Mouse (Mus musculus) embryo, embryonic 10.5 days (tissue): ENCODE measurements around the gene Ankrd52.

Source experiments
- DNase-seq: peaks from one replicate; pipeline ENCODE4 v3.0.0-alpha.2; 2015; ENCODE audit warnings: low spot score

Ankrd52 gene

DNA sequence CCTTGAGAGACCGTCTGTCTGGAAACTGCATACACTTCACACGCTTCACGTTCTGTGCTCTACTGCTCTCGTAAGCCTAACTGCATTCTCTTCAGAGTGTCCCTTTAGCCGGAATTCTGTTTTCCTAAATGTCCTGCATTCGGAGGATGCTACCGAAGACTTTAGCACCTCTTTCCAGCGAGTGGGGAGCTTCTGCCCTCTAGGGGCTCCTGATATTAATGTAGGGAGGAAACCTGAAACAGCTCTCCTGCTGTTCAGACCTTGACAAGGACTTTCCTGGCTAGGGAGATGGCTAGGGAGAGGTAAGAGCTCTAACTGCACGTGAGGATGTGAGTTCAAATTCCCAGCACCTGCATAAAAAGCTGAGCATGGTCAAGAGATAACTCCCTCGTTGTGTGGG is 63.5 kb downstream of the Ankrd52 start:
- peak; percentile 49 for DNase-seq

DNA sequence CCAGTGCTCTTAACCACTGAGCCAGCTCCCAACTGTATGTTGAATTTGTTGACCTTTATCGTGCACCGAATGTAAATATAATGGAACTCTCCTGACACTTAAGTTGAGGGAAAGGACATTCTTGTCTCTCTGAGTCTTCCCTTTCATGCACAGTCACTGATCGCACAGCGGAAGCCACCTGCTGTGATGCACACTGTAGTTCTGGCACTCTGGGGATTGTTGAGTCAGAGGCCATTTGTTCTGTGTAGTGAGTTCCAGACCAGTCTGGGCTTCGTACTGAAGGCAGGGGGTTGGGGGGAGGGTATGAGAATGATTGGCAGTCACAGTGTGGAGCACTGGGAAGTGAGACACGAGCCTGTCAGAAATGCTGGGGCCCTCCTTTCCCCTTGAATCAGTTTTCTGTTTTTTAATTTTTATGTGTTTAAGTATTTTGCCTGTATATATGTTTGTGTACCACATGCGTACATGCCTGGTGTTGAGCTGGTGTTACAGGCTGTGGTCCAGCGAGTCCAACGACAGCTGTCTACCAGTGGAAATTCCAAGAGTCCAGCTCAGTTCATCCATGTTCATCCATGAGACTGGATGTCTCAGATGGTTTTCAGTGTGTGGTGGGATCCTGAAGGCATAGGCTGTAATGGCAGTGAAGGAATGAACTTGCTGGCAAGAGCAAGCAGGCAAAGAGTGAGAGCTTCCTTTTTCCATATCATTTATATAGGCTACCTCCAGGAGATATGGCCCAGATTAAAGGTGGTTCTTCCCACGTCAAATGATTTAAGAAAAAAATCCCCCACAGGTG is 64.6 kb downstream of the Ankrd52 start:
- no peak for DNase-seq

DNA sequence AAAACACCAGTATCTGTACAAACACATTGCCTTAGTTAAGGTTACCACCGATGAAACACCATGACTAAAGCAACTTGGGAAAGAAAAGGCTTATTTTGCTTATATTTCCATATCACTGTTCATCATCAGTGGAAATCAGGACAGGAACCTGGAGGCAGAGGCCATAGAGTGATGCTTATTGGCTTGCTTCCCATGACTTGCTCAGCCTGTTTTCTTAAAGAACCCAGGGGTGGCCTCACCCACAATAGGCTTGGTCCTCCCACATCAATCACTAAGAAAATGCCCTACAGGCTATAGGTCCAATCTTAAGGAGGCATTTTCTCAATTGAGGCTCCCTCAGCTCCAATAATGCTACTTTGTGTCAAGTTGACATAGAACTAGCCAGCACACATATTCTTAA is 65.8 kb downstream of the Ankrd52 start:
- DNase-seq, result no peak

DNA sequence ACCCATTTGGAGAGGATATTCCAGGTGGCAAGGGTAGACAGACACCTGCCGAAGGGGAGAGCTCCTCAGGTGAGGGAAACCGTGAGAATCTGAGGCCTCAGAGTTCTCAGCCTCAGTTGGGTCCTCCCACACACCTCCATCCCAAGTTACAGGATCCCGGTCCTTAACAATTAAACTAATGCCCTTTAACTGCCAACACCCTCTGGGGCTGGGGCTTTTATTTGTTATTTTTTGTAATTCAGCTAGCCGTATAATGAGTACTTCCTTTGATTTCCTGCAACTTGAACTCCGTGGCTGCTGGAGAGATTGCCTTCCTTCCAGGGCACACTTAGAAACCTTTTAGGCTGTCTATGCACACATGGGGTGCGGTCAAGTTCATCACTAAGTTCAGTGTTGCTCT is 67.4 kb downstream of the Ankrd52 start:
- DNase-seq, result no peak

DNA sequence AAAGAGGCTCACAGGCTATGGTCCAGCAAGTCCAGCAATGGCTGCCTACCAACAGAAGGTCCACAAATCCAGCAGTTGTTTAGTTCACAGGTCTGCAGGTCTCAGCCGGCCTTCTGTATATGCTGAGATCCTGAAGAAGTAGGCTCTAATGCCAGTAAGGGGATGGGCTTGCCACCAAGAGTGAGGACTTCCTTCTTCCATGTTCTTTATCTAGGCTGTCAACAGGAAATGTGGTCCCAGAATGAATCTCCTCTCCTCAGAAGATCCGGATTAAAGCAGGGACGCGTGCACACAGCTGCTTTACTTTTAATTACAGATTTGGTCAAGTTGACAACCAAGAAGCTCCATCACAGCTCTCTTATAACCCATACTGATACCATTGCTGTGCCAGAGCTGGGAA is 68.5 kb downstream of the Ankrd52 start:
- no peak for DNase-seq

DNA sequence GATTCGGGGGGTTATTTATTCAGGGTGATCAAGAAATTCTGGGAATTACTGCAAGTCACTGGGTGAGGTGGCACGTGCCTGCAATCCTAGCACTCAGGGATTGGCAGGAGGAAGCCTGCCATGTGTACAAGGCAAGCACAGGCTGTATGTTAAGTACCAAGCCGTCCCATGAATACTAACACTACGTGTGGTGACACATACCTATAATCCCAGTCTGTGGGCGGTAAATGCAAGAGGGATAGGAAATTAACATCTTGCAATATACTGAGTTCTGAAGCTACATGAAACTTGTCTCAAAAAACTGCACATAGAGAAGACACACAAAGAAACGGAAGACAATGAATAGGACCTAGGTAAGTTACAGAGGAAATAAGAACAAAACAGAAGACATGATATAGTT is 74.1 kb downstream of the Ankrd52 start:
- no peak for DNase-seq

DNA sequence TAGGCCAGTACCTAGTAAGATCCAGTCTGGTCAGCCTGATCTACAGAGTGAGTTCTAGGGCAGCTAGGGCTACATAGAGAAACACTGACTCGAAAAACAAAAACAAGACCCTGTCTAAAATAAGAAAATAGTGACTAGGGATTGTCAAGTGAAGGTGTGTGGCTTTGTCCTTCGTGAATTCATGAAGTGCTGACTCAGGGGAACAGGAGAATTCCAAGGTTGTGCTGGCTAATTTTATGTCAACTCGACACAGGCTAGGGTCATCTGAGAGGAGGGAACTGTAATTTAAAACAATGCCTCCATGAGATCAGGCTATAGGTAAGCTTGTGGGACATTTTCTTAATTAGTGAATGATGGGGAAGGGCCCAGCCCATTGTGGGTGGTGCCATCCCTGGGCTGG is 77.6 kb downstream of the Ankrd52 start:
- DNase-seq, result no peak

DNA sequence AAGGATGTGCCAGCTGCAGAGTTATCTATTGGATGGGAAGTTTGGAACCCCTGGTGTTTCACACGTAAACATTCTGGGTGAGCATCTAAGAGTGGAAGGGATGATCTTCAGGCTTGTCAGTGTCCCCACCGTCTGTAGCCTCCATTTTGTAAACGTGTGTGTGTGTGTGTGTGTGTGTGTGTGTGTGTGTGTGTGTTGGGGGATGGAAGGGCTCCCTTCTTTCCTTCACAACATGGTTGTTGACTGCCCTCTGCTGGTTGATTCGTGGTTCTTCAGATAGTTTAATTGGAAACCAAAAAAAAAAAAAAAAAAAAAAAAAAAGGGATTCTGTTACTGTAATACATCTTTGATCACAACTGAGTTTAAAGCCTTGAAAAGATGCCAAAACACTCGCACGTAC is 78.4 kb downstream of the Ankrd52 start:
- peak; percentile 94 for DNase-seq

DNA sequence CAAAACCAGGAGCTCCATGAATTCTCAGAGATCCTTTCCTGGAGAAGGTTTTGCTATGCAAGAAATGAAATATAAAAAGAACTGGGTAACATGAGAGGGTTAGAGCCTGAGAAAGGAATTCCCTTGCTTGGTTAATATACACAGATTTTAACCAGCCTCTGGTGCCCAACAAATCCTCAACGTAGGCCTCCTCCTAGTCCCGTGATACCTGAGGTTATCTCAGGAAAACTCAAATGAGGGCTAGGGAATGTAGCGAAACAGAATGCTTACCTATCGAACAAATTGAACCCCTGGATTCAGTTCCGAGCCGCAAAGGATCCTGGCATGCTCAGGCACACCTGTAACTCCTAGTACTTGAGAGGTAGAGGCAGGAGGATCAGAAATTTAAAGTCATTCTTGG is 80.8 kb downstream of the Ankrd52 start:
- no peak for DNase-seq
